16 mouse cellular contexts compared by ENCODE assay signal in genomic region chr1:91064053-91064452, GRCm38 (mm10).
A peak's percentile ranks its signal among the peaks of the same experiment; 100 is the strongest.
DNase-seq lines count a peak whose midpoint lies in the region; ATAC-seq and TF ChIP-seq lines count a peak whose summit lies in the region.
"Had no signal": no experiment of that assay in that cellular context is flagged by ENCODE, and none has a peak within 500 bp of the region (broad histone marks: within the 10 kb centered on the region; RNA-seq: fewer than 3 reads in every experiment).

No protein-coding gene starts in this region.

- no peak overlapping the region for H3K4me2 ChIP-seq in heart, embryonic 13.5 days
- H3K4me2 ChIP-seq in heart, embryonic 11.5 days = no peak overlapping the region
- H3K4me2 ChIP-seq in liver, embryonic 12.5 days = no peak overlapping the region
- no peak overlapping the region for H3K4me2 ChIP-seq in stomach, embryonic 16.5 days (ENCODE audit: low read depth, low read length)
- H3K4me2 ChIP-seq in hindbrain, embryonic 11.5 days (replicated peaks; ENCODE audit: low read depth, low read length) = no peak overlapping the region
- H3K4me2 ChIP-seq: forebrain, embryonic 15.5 days; heart, embryonic 12.5 days; liver, embryonic 13.5 days; neural tube, embryonic 12.5 days had no signal

- no peaks in the 10 kb centered on the region for H3K27me3 ChIP-seq in heart, embryonic 13.5 days (replicated peaks)
- no peaks in the 10 kb centered on the region for H3K27me3 ChIP-seq in heart, embryonic 11.5 days (ENCODE audit: control insufficient read depth, insufficient read depth, low read length)
- no peaks in the 10 kb centered on the region for H3K27me3 ChIP-seq in liver, adult 2 months (ENCODE audit: control insufficient read depth, insufficient read depth, low read length)
- H3K27me3 ChIP-seq in liver, embryonic 12.5 days (replicated peaks) = no peaks in the 10 kb centered on the region
- no peaks in the 10 kb centered on the region for H3K27me3 ChIP-seq in stomach, embryonic 16.5 days (ENCODE audit: control insufficient read depth, insufficient read depth, low read length)
- no peaks in the 10 kb centered on the region for H3K27me3 ChIP-seq in hindbrain, embryonic 11.5 days (ENCODE audit: control insufficient read depth, insufficient read depth, low read length)
- H3K27me3 ChIP-seq: forebrain, embryonic 15.5 days; heart, embryonic 12.5 days; liver, embryonic 13.5 days; neural tube, embryonic 12.5 days had no signal

- 85% methylated on average over 2 of the region's 2 CpGs for WGBS in heart, embryonic 13.5 days
- WGBS in heart, embryonic 11.5 days (ENCODE audit: insufficient replicate concordance) = 87% methylated on average over 2 of the region's 2 CpGs
- 86% methylated on average over 2 of the region's 2 CpGs for WGBS in liver, adult 2 months
- 48% methylated on average over 2 of the region's 2 CpGs for WGBS in liver, embryonic 12.5 days (ENCODE audit: insufficient replicate concordance)
- WGBS in stomach, embryonic 16.5 days = 63% methylated on average over 2 of the region's 2 CpGs
- 88% methylated on average over 2 of the region's 2 CpGs for WGBS in hindbrain, embryonic 11.5 days

- H3K27ac ChIP-seq in heart, embryonic 13.5 days (replicated peaks) = peak overlapping the region; percentile 77; the same call in 1 of the 2 replicates
- H3K27ac ChIP-seq in heart, embryonic 11.5 days (ENCODE audit: low read depth, low read length) = no peak overlapping the region
- H3K27ac ChIP-seq in liver, adult 2 months (replicated peaks; ENCODE audit: insufficient read depth, low read depth, low read length) = peak overlapping the region; percentile 84
- no peak overlapping the region for H3K27ac ChIP-seq in liver, embryonic 12.5 days
- 0 out of 2 replicates have a peak overlapping the region, but pooled peaks have one; percentile 8 for H3K27ac ChIP-seq in brown adipose tissue, adult 24 weeks (replicated peaks; ENCODE audit: low read depth, low read length)
- H3K27ac ChIP-seq in stomach, embryonic 16.5 days (ENCODE audit: low read length) = peak overlapping the region; percentile 43; the same call in 1 of the 2 replicates
- H3K27ac ChIP-seq in hindbrain, embryonic 11.5 days (ENCODE audit: low read depth, low read length) = no peak overlapping the region
- H3K27ac ChIP-seq: forebrain, embryonic 15.5 days; liver, embryonic 13.5 days; neural tube, embryonic 12.5 days had no signal

- TF ChIP-seq POLR2A in liver, adult 2 months (IDR thresholded peaks at IDR 0.05; ENCODE audit: extremely low read depth, insufficient read depth, low read length) = no peak

- H3K9me3 ChIP-seq in heart, embryonic 13.5 days = no peaks in the 10 kb centered on the region
- H3K9me3 ChIP-seq in heart, embryonic 11.5 days (replicated peaks; ENCODE audit: control insufficient read depth, low read length) = no peaks in the 10 kb centered on the region
- no peaks in the 10 kb centered on the region for H3K9me3 ChIP-seq in liver, embryonic 12.5 days (replicated peaks)
- H3K9me3 ChIP-seq in stomach, embryonic 16.5 days (replicated peaks; ENCODE audit: control insufficient read depth, low read length) = no peaks in the 10 kb centered on the region
- H3K9me3 ChIP-seq in hindbrain, embryonic 11.5 days (ENCODE audit: control insufficient read depth, low read length) = no peaks in the 10 kb centered on the region
- H3K9me3 ChIP-seq: embryonic facial prominence, embryonic 10.5 days; forebrain, embryonic 15.5 days; heart, embryonic 12.5 days; liver, embryonic 13.5 days; neural tube, embryonic 12.5 days had no signal

- peaks cover 53% of the 10 kb centered on the region for H3K79me2 ChIP-seq in liver, adult 2 months (ENCODE audit: control insufficient read depth, insufficient read depth, low read length)

- peaks cover 99% of the 10 kb centered on the region for H3K4me1 ChIP-seq in heart, embryonic 13.5 days
- H3K4me1 ChIP-seq in heart, embryonic 11.5 days (ENCODE audit: control insufficient read depth, insufficient read depth, low read length) = peaks cover 89% of the 10 kb centered on the region
- peaks cover 35% of the 10 kb centered on the region for H3K4me1 ChIP-seq in liver, adult 2 months (ENCODE audit: control insufficient read depth, insufficient read depth, low read length)
- H3K4me1 ChIP-seq in liver, embryonic 12.5 days = peaks cover 68% of the 10 kb centered on the region
- peaks cover 54% of the 10 kb centered on the region for H3K4me1 ChIP-seq in brown adipose tissue, adult 24 weeks (ENCODE audit: control insufficient read depth, insufficient read depth, insufficient read length, low read length)
- peaks cover 62% of the 10 kb centered on the region for H3K4me1 ChIP-seq in stomach, embryonic 16.5 days (ENCODE audit: control insufficient read depth, insufficient read depth, low read length)
- H3K4me1 ChIP-seq in hindbrain, embryonic 11.5 days (replicated peaks; ENCODE audit: control insufficient read depth, insufficient read depth, low read length) = peaks cover 4% of the 10 kb centered on the region; the same call in 1 of the 2 replicates

- peak overlapping the region; percentile 48 for H3K9ac ChIP-seq in heart, embryonic 13.5 days
- no peak overlapping the region for H3K9ac ChIP-seq in heart, embryonic 11.5 days (ENCODE audit: low read depth, low read length)
- no peak overlapping the region for H3K9ac ChIP-seq in liver, adult 2 months (ENCODE audit: low read depth, low read length)
- no peak overlapping the region for H3K9ac ChIP-seq in liver, embryonic 12.5 days
- no peak overlapping the region for H3K9ac ChIP-seq in stomach, embryonic 16.5 days (ENCODE audit: low read length)
- H3K9ac ChIP-seq in hindbrain, embryonic 11.5 days (ENCODE audit: low read depth, low read length) = no peak overlapping the region
- H3K9ac ChIP-seq: forebrain, embryonic 15.5 days; liver, embryonic 13.5 days; neural tube, embryonic 12.5 days had no signal

- ATAC-seq in heart, embryonic 13.5 days (ENCODE audit: extremely low read depth, insufficient number of reproducible peaks, low FRiP score, low TSS enrichment) = no peak
- ATAC-seq in heart, embryonic 11.5 days (replicated peaks; ENCODE audit: insufficient number of reproducible peaks, low FRiP score, low TSS enrichment) = no peak
- ATAC-seq in liver, embryonic 12.5 days = no peak
- no peak for ATAC-seq in stomach, embryonic 16.5 days (ENCODE audit: insufficient read depth, low FRiP score)
- no peak for ATAC-seq in hindbrain, embryonic 11.5 days (ENCODE audit: low FRiP score)
- ATAC-seq: forebrain, embryonic 15.5 days; hindbrain, embryonic 16.5 days had no signal

- no peak for TF ChIP-seq CTCF in liver, adult 2 months (IDR thresholded peaks at IDR 0.05; ENCODE audit: low read depth, low read length)

- no peak overlapping the region for H3K4me3 ChIP-seq in heart, embryonic 13.5 days
- no peak overlapping the region for H3K4me3 ChIP-seq in heart, embryonic 11.5 days (ENCODE audit: low read depth, low read length)
- no peak overlapping the region for H3K4me3 ChIP-seq in liver, adult 2 months (ENCODE audit: insufficient read depth, low read depth, low read length)
- no peak overlapping the region for H3K4me3 ChIP-seq in liver, embryonic 12.5 days
- H3K4me3 ChIP-seq in brown adipose tissue, adult 24 weeks (ENCODE audit: insufficient read depth, low read depth, low read length) = no peak overlapping the region
- no peak overlapping the region for H3K4me3 ChIP-seq in stomach, embryonic 16.5 days (replicated peaks; ENCODE audit: low read length)
- no peak overlapping the region for H3K4me3 ChIP-seq in hindbrain, embryonic 11.5 days (ENCODE audit: low read depth, low read length)
- H3K4me3 ChIP-seq: embryonic facial prominence, embryonic 10.5 days; erythroblast, embryonic 14.5 days; forebrain, embryonic 15.5 days; heart, embryonic 12.5 days; liver, embryonic 13.5 days; neural tube, embryonic 12.5 days had no signal

- no peak for DNase-seq in liver, adult 2 months (ENCODE audit: extremely low read depth, low read depth, low spot score)
- DNase-seq in hindbrain, embryonic 11.5 days (ENCODE audit: low spot score) = no peak
- DNase-seq: adrenal gland, postnatal 10 days; liver, embryonic 13.5 days; thymus, postnatal 4 days had no signal

- peaks cover 15% of the 10 kb centered on the region; the same call in 1 of the 2 replicates for H3K36me3 ChIP-seq in heart, embryonic 13.5 days
- H3K36me3 ChIP-seq in heart, embryonic 11.5 days (ENCODE audit: control insufficient read depth, insufficient read depth, low read length) = no peaks in the 10 kb centered on the region
- no peaks in the 10 kb centered on the region for H3K36me3 ChIP-seq in liver, adult 2 months (ENCODE audit: control insufficient read depth, insufficient read depth, low read length)
- no peaks in the 10 kb centered on the region for H3K36me3 ChIP-seq in liver, embryonic 12.5 days
- H3K36me3 ChIP-seq in stomach, embryonic 16.5 days (ENCODE audit: control insufficient read depth, insufficient read depth, low read length) = no peaks in the 10 kb centered on the region; the same call in 1 of the 2 replicates
- H3K36me3 ChIP-seq in hindbrain, embryonic 11.5 days (ENCODE audit: control insufficient read depth, insufficient read depth, low read length) = no peaks in the 10 kb centered on the region
- H3K36me3 ChIP-seq: embryonic facial prominence, embryonic 10.5 days; forebrain, embryonic 15.5 days; liver, embryonic 13.5 days; neural tube, embryonic 12.5 days had no signal

Comparison
In these comparisons a context has a peak if more than half of its experiments do, and no peak if none do; other contexts are left out.
1. H3K27ac ChIP-seq: peak in heart, embryonic 13.5 days (single experiment), liver, adult 2 months (single experiment), brown adipose tissue, adult 24 weeks (single experiment) and stomach, embryonic 16.5 days (single experiment); none in heart, embryonic 11.5 days (single experiment), liver, embryonic 12.5 days (single experiment) and hindbrain, embryonic 11.5 days (single experiment).